Mouse (Mus musculus): ENCODE results near the gene Mcpt8. TPM values are rescaled to one million over a fixed set of nuclear protein-coding genes. Genes with fewer than 3 reads are reported as not detected.
"Not testable (repeated sequence)": the region's sequence is repeated elsewhere in the genome, so short reads cannot be mapped to it uniquely, and the experiment has no call there.

The Mcpt8 gene
- not detected in 2 replicates for polyA plus RNA-seq (2014; fragmentation: Nextera tagmentation; extraction: Ambion mirVana)

DNA sequence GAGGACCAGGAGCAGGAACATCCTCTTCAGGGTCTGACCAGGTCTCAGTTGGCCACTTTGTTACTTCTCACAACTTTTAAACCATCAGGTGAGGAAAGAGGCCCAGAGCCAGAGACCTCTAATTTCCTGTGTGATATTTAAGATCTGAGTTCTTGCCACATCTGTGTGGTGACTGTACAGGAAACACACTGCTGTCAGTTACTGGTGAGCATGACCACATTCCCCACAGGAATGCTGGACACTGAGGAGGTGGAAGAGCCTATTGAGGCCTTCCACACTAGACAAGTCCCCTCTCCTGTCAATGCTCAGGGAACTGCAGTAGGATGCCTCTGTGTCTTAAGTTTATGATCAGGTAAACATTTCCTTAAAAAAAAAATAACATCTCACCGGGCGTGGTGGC lies at the start of gene Mcpt8:
Mcpt8 (minus strand) TSS at position 107 of the 400 bp plus-strand sequence.
- H3K27ac ChIP-seq (ENCODE audit: low read depth, low read length), result no peak within 1 kb of the TSS
- no peaks in the 10 kb centered on the region for H3K27me3 ChIP-seq (ENCODE audit: control insufficient read depth, insufficient read depth, low read length)
- WGBS, result 100% methylated on average over 2 of the region's 2 CpGs
- no peaks in the 10 kb centered on the region for H3K9me3 ChIP-seq (ENCODE audit: control insufficient read depth, low read length)
- H3K4me2 ChIP-seq (ENCODE audit: low read depth, low read length), result no peak within 1 kb of the TSS
- no peaks in the 10 kb centered on the region for H3K4me1 ChIP-seq (ENCODE audit: control insufficient read depth, insufficient read depth, low read length)
- no peaks in the 10 kb centered on the region for H3K36me3 ChIP-seq (ENCODE audit: control insufficient read depth, insufficient read depth, low read length)
- no peak within 1 kb of the TSS for H3K9ac ChIP-seq (replicated peaks; ENCODE audit: low read depth, low read length)
- no peak within 1 kb of the TSS for H3K4me3 ChIP-seq (ENCODE audit: low read depth, low read length)
- no peak for ATAC-seq (ENCODE audit: low read depth)

DNA sequence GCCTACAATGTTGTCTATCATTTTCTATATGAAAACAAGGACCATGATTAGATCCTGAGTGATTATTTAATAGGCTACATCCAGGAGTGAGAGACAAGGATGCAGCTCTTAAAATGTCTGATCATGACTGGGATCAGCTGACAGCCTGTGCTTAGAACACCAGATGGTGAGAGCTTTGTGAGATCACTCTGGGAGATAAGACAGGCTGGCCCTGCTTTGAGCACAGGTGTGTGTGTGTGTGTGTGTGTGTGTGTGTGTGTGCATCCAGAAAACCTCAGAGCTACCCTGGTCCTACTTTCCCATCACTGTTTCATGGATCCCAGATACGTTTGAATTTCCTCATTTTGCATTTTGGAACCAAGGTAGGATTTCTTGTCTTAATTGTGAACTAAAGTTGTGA lies 48.6 kb upstream of the Mcpt8 start:
- not testable (repeated sequence) for H3K27ac ChIP-seq (ENCODE audit: low read depth, low read length); H3K4me2 ChIP-seq (ENCODE audit: low read depth, low read length); H3K4me3 ChIP-seq (ENCODE audit: low read depth, low read length); ATAC-seq (ENCODE audit: low read depth); H3K27me3 ChIP-seq (ENCODE audit: control insufficient read depth, insufficient read depth, low read length); H3K9ac ChIP-seq (replicated peaks; ENCODE audit: low read depth, low read length); H3K4me1 ChIP-seq (ENCODE audit: control insufficient read depth, insufficient read depth, low read length); H3K9me3 ChIP-seq (ENCODE audit: control insufficient read depth, low read length); H3K36me3 ChIP-seq (ENCODE audit: control insufficient read depth, insufficient read depth, low read length)
- 89% methylated on average over 1 of the region's 1 CpGs for WGBS

DNA sequence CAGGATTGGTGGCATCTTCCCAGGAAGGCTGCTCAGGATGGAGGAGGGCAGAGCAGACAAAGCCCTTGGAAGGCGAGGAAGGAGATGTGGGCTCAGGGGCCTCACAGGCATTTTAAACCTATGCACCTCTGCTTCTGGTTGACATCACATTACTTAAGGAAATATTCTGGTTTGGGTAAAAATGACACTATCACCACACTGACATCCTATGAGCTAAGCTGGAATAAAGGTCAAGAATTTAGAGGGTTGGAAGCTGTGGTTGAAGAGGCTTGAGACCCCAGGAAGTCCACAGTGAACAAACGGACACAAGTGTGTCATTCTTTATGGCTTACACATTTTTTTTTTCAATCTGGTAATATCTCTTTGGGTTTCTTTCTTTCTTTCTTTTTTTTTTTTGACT lies 47.4 kb upstream of the Mcpt8 start, which contains the start of gene Gzmd:
Gzmd (minus strand) TSS at position 101 of the 400 bp plus-strand sequence.
- not testable (repeated sequence) for H3K27ac ChIP-seq (ENCODE audit: low read depth, low read length); H3K4me3 ChIP-seq (ENCODE audit: low read depth, low read length); H3K36me3 ChIP-seq (ENCODE audit: control insufficient read depth, insufficient read depth, low read length); H3K4me2 ChIP-seq (ENCODE audit: low read depth, low read length); H3K9me3 ChIP-seq (ENCODE audit: control insufficient read depth, low read length); H3K9ac ChIP-seq (replicated peaks; ENCODE audit: low read depth, low read length); H3K4me1 ChIP-seq (ENCODE audit: control insufficient read depth, insufficient read depth, low read length); ATAC-seq (ENCODE audit: low read depth); H3K27me3 ChIP-seq (ENCODE audit: control insufficient read depth, insufficient read depth, low read length)
- 86% methylated on average over 2 of the region's 2 CpGs for WGBS

DNA sequence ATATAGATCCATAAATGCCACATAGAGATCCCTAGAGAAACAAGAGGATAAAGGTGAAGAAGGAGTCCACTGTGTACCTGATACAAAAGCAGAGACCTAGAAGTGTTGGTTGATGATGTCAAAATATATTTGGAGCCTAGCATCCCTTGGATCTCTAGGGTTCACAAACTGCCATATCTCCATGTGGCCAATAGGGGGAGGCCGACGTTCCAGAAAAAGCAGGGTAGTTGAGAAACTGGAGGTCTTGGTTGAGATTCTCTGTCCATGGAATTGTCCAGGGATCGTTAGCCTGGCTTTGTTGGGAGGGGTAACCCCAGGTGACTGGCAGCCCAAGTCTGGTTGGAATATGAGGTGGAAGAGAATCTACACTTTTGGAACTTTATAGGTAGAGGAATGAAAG lies 43.3 kb upstream of the Mcpt8 start:
- no peaks in the 10 kb centered on the region for H3K4me1 ChIP-seq (ENCODE audit: control insufficient read depth, insufficient read depth, low read length)
- no peaks in the 10 kb centered on the region for H3K27me3 ChIP-seq (ENCODE audit: control insufficient read depth, insufficient read depth, low read length)
- 41% methylated on average over 3 of the region's 3 CpGs for WGBS
- no peak overlapping the region for H3K4me3 ChIP-seq (ENCODE audit: low read depth, low read length)
- no peak overlapping the region for H3K27ac ChIP-seq (ENCODE audit: low read depth, low read length)
- no peak overlapping the region for H3K4me2 ChIP-seq (ENCODE audit: low read depth, low read length)
- no peaks in the 10 kb centered on the region for H3K9me3 ChIP-seq (ENCODE audit: control insufficient read depth, low read length)
- no peak for ATAC-seq (ENCODE audit: low read depth)
- no peak overlapping the region for H3K9ac ChIP-seq (replicated peaks; ENCODE audit: low read depth, low read length)
- H3K36me3 ChIP-seq (ENCODE audit: control insufficient read depth, insufficient read depth, low read length), result no peaks in the 10 kb centered on the region

DNA sequence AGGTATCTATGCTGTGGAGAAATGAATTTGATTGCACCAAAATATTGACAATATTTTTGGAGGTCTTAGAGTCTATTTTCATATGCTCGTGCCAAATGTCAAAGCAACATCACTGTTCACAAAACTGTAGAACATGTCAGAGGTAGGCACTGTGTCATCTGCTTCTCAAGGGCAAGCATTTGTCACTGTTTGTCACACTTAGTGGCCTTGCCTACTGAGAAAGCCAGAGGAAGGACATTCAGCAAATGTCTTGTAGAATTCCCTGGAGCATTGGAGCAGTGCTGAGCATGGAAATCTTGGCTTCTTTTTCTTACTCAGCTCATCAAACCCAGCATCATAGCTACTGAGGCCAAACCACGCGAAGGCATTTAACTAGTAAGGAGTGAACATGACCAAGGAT lies 38.4 kb upstream of the Mcpt8 start:
- no peaks in the 10 kb centered on the region for H3K36me3 ChIP-seq (ENCODE audit: control insufficient read depth, insufficient read depth, low read length)
- no peak overlapping the region for H3K4me2 ChIP-seq (ENCODE audit: low read depth, low read length)
- no peak for ATAC-seq (ENCODE audit: low read depth)
- H3K9me3 ChIP-seq (ENCODE audit: control insufficient read depth, low read length), result no peaks in the 10 kb centered on the region
- no peak overlapping the region for H3K9ac ChIP-seq (replicated peaks; ENCODE audit: low read depth, low read length)
- 81% methylated on average over 3 of the region's 3 CpGs for WGBS
- no peaks in the 10 kb centered on the region for H3K4me1 ChIP-seq (ENCODE audit: control insufficient read depth, insufficient read depth, low read length)
- no peak overlapping the region for H3K27ac ChIP-seq (ENCODE audit: low read depth, low read length)
- H3K4me3 ChIP-seq (ENCODE audit: low read depth, low read length), result no peak overlapping the region
- no peaks in the 10 kb centered on the region for H3K27me3 ChIP-seq (ENCODE audit: control insufficient read depth, insufficient read depth, low read length)

DNA sequence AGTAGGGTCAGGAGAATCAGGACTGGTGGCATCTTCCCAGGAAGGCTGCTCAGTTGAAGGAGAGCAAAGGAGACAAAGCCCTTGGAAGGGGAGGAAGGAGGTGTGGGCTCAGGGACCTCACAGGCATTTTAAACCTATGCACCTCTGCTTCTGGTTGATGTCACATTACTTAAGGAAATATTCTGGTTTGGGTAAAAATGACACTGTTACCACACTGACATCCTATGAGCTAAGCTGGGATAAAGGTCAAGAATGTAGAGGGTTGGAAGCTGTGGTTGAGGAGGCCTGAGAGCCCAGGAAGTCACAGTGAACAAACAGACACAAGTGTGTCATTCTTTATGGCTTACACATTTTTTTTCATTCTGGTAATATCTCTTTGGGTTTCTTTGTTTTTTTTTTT lies 35.5 kb upstream of the Mcpt8 start, which contains the start of gene Gzme:
Gzme (minus strand) TSS at position 101 of the 400 bp plus-strand sequence.
- ATAC-seq (ENCODE audit: low read depth), result no peak
- H3K4me3 ChIP-seq (ENCODE audit: low read depth, low read length), result no peak within 1 kb of the TSS

DNA sequence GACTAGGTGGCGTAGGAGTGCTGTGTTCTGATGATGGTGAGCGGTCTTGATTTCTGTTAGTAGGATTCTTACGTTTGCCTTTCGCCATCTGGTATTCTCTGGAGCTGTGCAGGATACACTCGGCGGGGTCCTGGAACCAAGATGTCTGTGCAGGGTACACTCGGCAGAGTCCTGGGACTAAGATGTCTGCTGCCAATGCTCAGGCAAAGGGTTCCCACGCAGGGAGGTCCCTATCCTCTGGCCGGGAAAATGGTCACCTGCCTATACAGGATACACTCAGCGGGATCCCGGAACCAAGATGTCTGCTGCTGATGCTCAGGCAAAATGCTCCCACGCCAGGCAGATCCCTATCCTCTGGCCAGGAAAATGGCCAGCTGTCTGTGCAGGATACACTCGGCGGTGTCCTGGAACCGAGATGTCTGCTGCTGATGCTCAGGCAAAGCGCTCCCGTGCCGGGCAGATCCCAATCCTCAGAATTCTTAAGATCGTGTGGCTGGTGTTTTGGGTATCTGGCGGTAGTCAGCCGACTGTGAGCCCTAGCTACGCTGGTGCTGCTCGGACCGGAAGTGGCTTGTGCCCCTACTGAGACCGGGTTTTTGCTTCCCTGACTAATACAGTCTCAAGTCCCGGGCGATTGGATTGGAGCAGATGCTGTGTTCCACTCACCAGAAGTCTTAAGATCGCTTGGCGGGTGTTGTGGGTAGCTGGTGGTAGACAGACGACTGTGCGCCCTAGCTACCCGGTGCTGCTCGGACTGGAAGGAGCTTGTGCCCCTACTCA lies 30.6 kb upstream of the Mcpt8 start:
- not testable (repeated sequence) for H3K27me3 ChIP-seq (ENCODE audit: control insufficient read depth, insufficient read depth, low read length); H3K27ac ChIP-seq (ENCODE audit: low read depth, low read length); H3K4me3 ChIP-seq (ENCODE audit: low read depth, low read length); H3K9ac ChIP-seq (replicated peaks; ENCODE audit: low read depth, low read length); H3K36me3 ChIP-seq (ENCODE audit: control insufficient read depth, insufficient read depth, low read length); H3K9me3 ChIP-seq (ENCODE audit: control insufficient read depth, low read length); H3K4me2 ChIP-seq (ENCODE audit: low read depth, low read length); ATAC-seq (ENCODE audit: low read depth); H3K4me1 ChIP-seq (ENCODE audit: control insufficient read depth, insufficient read depth, low read length)
- 92% methylated on average over 33 of the region's 33 CpGs for WGBS

More for the DNA sequence above, 35.5 kb upstream of the Mcpt8 start, which contains the start of gene Gzme:
- Histone ChIP-seq H3K27ac (ENCODE audit: low read depth, low read length) (no peak within 1 kb of the TSS), H3K36me3 (ENCODE audit: control insufficient read depth, insufficient read depth, low read length) (no peaks in the 10 kb centered on the region), H3K9ac (replicated peaks; ENCODE audit: low read depth, low read length) (no peak within 1 kb of the TSS), H3K4me1 (ENCODE audit: control insufficient read depth, insufficient read depth, low read length) (no peaks in the 10 kb centered on the region), H3K4me2 (ENCODE audit: low read depth, low read length) (no peak within 1 kb of the TSS), H3K27me3 (ENCODE audit: control insufficient read depth, insufficient read depth, low read length) (no peaks in the 10 kb centered on the region), H3K9me3 (ENCODE audit: control insufficient read depth, low read length) (no peaks in the 10 kb centered on the region)

DNA sequence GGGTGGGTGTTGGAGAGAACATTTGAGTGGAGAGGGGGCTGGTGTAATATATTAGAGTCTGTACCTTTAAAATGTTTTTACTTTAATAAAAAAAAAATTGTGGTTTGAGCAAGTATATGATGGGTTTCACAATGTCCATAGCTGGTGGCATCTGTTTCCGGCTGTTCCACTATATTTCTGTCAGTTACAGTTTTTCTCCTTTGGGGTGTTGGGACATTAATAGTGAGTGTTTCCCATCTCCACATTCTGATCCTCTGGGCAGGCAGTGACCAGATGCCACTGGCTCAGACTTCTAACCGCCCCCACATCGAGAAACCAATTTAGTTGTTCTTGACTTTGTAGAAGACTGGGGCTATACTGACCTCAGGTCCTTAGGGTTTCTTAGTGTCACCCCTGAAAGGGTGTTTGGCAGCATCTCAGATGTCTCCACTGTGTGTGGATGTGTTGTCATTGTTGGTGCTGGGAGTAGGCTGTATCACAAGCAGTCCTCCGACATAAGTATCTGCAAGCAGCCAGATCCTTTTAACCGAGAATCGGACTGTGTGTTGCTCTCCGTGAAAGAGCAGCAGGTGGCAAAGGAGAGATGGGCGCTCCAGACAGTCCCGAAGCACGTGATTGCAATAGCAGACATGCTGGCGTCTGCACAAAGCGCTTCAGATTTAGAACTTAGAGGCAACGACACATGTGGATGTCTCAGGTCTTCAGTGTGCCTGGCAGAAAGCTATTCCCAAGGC lies 20.5 kb upstream of the Mcpt8 start:
- 76% methylated on average over 13 of the region's 13 CpGs for WGBS
- H3K4me1 ChIP-seq (ENCODE audit: control insufficient read depth, insufficient read depth, low read length), result no peaks in the 10 kb centered on the region
- ATAC-seq (ENCODE audit: low read depth), result no peak
- no peaks in the 10 kb centered on the region for H3K27me3 ChIP-seq (ENCODE audit: control insufficient read depth, insufficient read depth, low read length)
- H3K9me3 ChIP-seq (ENCODE audit: control insufficient read depth, low read length), result no peaks in the 10 kb centered on the region
- no peaks in the 10 kb centered on the region for H3K36me3 ChIP-seq (ENCODE audit: control insufficient read depth, insufficient read depth, low read length)
- no peak overlapping the region for H3K4me3 ChIP-seq (ENCODE audit: low read depth, low read length)
- no peak overlapping the region for H3K4me2 ChIP-seq (ENCODE audit: low read depth, low read length)
- H3K9ac ChIP-seq (replicated peaks; ENCODE audit: low read depth, low read length), result no peak overlapping the region
- no peak overlapping the region for H3K27ac ChIP-seq (ENCODE audit: low read depth, low read length)

DNA sequence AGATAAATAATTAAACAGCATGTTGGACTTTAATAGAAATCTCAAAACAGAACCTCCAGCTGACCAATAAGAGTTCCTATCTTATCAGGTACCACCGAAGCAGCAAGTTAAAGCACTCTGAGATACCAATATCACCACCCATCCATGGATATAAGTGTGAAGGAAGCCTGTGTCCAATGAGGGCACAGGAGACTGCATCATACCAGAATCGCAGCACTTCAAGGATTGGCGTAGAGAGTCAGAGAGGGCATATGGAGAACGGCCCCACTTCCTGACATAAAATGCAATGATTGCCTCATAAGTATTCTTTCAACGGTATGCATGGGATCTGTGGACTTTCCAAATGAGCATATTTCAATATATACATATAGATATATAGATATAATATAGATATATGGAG lies 19.9 kb upstream of the Mcpt8 start:
- H3K4me2 ChIP-seq (ENCODE audit: low read depth, low read length), result no peak overlapping the region
- H3K9me3 ChIP-seq (ENCODE audit: control insufficient read depth, low read length), result no peaks in the 10 kb centered on the region
- H3K27ac ChIP-seq (ENCODE audit: low read depth, low read length), result no peak overlapping the region
- no peaks in the 10 kb centered on the region for H3K36me3 ChIP-seq (ENCODE audit: control insufficient read depth, insufficient read depth, low read length)
- H3K4me1 ChIP-seq (ENCODE audit: control insufficient read depth, insufficient read depth, low read length), result no peaks in the 10 kb centered on the region
- H3K27me3 ChIP-seq (ENCODE audit: control insufficient read depth, insufficient read depth, low read length), result no peaks in the 10 kb centered on the region
- H3K9ac ChIP-seq (replicated peaks; ENCODE audit: low read depth, low read length), result no peak overlapping the region
- H3K4me3 ChIP-seq (ENCODE audit: low read depth, low read length), result no peak overlapping the region
- no peak for ATAC-seq (ENCODE audit: low read depth)
- WGBS, result 90% methylated on average over 5 of the region's 5 CpGs
